21 mouse cellular contexts compared by ENCODE assay signal in genomic region chr2:158170394-158170793, GRCm38 (mm10). TPM values are rescaled to one million over a fixed set of nuclear protein-coding genes. Genes with fewer than 3 reads are reported as not detected.
"Had no signal": no experiment of that assay in that cellular context is flagged by ENCODE, and none has a peak within 500 bp of the region (broad histone marks: within the 10 kb centered on the region; RNA-seq: fewer than 3 reads in every experiment).

No protein-coding gene starts in this region.

- H3K27me3 ChIP-seq: limb, embryonic 12.5 days; limb, embryonic 15.5 days had no signal

- H3K4me3 ChIP-seq: layer of hippocampus, adult 2 months; limb, embryonic 12.5 days; limb, embryonic 15.5 days had no signal

- H3K27ac ChIP-seq: kidney, postnatal 0 days; layer of hippocampus, adult 2 months; limb, embryonic 12.5 days; limb, embryonic 15.5 days; liver, embryonic 14.5 days; stomach, postnatal 0 days had no signal

- H3K9ac ChIP-seq: limb, embryonic 12.5 days; limb, embryonic 15.5 days; liver, embryonic 14.5 days; liver, postnatal 0 days; lung, embryonic 14.5 days had no signal

- H3K4me1 ChIP-seq: limb, embryonic 12.5 days had no signal

- ATAC-seq: liver, postnatal 0 days had no signal

- DNase-seq: kidney, postnatal 25 days; layer of hippocampus, adult 9-11 months; left cerebral cortex, postnatal 4 days; liver, postnatal 0 days; lung, embryonic 14.5 days; lung, postnatal 10 days; lung, postnatal 4 days; midbrain, embryonic 14.5 days; right cerebral cortex, postnatal 4 days; thymus, adult 2 months; thymus, postnatal 14 days; thymus, postnatal 4 days had no signal

- H3K36me3 ChIP-seq: limb, embryonic 12.5 days; limb, embryonic 15.5 days had no signal

- H3K4me2 ChIP-seq: limb, embryonic 12.5 days; limb, embryonic 15.5 days; liver, embryonic 11.5 days; lung, embryonic 14.5 days; midbrain, embryonic 11.5 days had no signal

- H3K9me3 ChIP-seq: limb, embryonic 12.5 days; limb, embryonic 15.5 days had no signal

RNA-seq across cellular contexts. Expression of gene D630003M21Rik, which starts 58.6 kb away (rescaled TPM):
- total RNA-seq: megakaryocyte-erythroid progenitor cell, adult 5-6 weeks had no signal
